Mouse (Mus musculus) heart, postnatal 0 days (tissue): ENCODE measurements around the gene Lrrc1.

ENCODE experiments used
- CTCF ChIP-seq: IDR thresholded peaks from 2 replicates; pipeline ENCODE4 v1.5.1; 2016; ENCODE audit warnings: antibody characterized with exemption, control low read depth, low read depth
- EP300 ChIP-seq: IDR thresholded peaks from 2 replicates; pipeline ENCODE4 v1.6.1; 2016; ENCODE audit warnings: antibody characterized with exemption, low read depth

GRCm38 (mm10) chr9:77535021-77535744 is 9.5 kb downstream of the Lrrc1 start:
- no peak for TF ChIP-seq CTCF
- TF ChIP-seq EP300 = no peak
